Mouse (Mus musculus) ovary, postnatal 14 days (tissue): Measurements from ENCODE around the gene Plcd1.

Source experiments
- DNase-seq: peaks from one replicate; pipeline ENCODE4 v3.0.0; 2022; ENCODE audit warnings: low spot score

Gene Plcd1

DNA sequence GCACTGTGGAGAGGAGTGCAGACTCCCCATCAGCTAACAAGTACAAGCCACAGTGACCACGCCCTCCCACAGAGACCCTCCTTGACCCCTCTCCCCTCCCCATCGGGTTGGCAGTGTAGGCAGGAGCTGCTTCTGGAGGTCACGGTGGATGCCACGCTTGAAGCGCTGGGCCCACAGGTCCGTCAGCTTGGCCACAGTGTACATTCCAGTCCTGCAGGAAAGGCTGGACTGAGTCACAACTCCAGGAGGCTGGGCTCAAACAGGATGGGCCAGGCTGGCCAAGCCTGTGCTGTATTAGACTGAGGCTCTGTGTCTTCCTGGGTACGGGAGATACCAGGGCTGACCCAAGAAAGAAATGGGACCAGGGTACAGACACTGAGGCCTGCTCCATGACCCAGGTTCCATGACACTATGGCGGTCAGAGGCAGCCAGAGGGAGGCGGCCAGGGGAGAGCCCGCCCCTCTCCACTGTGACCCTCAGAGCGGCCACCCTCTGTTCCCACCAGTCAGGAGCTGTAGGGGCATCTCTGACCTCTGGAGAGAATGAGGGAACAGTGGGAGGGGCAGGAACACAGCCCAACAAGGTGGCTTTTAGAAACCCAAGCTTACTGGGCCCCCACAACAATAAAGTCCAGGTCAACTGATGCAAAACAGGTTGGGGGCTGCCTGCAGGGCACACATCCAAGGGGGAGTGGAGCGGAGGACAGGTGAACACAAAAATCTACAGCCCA lies 1.6 kb downstream of the Plcd1 start:
- no peak for DNase-seq

DNA sequence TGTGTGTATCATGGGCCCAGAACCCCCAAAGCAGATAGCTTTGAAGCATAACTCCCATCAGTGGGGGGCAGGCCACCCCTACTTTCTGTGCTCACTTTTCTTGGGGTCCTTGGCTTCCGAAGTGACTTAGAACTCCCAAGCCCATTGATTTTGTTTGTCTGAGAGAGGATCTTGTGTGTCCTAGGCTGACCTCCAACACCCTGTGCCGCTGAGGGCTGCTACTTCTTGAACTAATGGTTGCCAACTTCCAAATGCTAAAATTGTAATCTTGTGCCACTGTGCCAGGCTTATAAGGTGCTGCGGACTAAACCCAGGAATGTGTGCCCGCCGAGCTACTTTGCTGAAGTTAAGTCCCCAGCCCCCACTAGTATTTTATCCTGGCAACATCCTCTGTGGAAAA lies 2.8 kb downstream of the Plcd1 start:
- no peak for DNase-seq

DNA sequence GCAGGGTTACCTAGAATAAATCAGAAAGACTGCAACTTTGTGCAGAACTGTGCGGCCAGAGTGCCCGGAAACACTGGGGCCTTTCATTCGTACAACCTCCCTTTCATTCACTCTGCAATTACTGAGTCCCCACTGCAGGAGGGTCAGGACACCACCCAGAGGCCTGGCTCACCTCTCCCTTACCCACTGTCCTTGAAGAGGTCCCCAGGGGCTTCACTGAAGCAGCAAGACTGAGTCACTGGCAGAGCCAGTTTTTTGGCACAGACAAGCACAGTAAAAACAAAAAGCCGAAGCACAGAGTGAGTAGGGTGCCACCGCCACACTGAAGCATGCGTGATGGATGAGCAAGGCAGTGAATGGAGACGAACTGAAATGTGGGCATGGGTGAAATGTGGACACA lies 3.9 kb downstream of the Plcd1 start:
- no peak for DNase-seq

DNA sequence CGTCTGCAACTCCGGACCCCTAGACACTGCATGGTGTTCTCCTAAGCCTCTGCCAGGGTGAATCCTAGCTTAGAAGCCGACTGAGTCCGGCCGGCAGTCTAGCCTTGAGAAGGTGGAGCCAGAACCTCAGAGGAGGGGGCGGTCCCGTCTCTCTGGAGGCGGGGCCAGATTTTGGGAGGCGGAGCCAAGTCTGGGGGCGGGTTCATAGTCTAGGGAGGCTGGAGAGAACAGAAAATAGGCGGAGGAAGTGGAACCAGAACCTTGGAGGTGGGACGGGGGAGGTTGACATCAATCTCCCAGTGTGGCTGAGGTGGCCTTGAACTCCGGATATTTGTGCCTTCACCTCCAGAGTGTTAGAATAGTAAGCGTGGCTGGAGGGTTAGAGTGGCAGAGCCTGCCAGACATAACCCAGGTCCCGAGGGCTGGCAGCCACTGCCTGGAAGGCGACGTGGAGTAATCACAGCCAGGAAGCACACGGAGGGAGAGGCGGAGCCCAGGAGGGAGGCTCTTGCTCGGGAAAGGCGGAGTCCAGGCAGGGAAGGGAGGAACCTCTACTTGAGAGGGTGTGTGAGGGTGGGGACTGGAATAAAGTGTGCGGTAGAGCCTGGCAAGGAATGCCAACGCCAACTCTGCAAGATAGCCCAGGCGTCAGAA lies 5.0 kb downstream of the Plcd1 start:
- peak; percentile 97 for DNase-seq

DNA sequence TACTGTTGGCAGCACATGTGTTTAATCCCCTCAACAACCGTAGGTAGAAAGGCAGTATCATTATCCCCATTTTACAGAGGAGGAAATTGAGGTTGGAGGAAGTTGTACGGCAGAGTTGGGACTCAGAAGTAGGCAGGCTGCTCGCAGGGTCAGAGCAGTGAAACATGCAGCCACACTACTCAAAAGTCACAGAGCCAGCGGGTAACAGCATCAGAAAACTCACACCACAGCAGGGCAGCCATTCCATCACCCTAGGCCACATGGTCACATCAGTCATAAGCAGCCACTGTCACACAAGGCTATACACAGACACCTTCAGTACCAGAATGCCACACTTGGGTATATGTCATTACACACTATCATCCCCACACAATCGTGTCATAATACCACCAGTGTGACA lies 6.0 kb downstream of the Plcd1 start:
- DNase-seq: no peak

DNA sequence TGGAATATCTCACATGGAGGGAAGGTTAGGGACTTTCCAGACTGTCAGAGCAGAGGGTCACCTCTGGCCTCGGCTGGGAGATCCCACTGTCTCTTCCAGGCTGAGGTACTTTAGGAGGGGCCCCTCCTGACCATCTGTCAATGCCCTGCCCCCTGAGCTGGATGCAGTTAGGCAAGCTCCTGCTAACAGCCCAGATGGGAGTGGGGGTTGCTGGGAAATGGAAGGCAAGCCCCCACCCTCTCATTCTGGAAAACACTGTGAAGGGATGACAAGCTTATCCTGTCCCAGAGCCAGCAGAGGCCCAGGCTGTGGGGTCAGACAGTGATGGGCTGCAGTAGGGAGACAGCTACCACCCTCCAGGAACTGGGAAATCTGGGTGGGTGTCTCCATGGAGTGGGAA lies 6.9 kb downstream of the Plcd1 start:
- DNase-seq: no peak

DNA sequence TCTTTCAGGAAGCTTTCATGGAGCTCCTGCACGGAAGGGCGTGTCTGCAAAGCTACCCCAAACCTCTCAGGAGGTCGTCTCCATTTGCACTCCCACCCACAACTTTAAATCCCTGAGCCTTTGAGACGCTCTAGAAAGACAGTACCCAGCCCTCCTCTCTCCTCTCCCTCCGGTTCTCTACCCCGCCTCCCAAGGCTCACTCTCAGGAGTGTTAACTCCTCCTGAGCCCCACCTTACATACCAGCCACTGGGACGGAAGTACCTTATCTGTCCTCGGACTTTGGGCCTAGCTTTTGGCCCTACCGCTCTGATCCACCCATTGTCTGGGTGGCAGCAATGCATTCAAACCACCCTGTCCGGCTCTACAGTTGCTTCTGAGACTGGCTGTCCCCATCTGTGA lies 9.3 kb downstream of the Plcd1 start:
- DNase-seq: no peak

DNA sequence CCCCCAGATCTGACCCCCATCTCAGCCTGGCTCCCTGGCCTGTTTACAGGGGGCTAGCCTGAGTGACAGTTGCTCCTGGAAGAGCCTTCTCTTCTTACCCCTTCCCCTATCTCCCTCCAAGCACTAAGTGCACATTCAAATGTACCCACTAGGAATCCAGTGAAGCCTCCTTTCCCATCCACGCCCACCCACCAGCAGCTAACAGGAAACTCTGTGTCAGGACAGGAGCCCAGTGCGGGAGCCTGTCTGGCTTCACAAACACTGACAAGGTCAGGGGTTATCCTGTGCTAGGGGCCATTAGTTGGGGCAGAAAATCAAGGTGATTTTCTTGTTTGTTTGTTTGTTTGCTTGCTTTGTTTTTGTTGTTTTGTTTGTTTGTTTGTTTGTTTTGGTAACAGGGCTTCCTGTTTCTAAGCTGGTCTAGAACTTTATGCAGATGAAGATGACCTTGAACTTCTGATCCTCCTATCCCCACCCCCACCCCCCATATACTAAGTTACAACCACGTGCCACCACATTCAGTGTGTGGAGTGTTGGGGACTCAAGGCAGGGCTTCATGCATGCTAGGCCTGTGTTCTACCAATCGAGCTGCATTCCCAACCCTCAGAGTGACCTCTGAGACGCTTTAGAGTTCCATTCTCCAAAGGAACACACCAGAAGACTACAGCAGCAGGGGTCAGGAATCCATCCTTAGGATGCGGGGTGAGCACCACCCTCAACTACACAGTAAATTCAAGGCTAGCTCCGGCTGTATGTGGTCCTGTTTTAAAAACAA lies 10.5 kb downstream of the Plcd1 start:
- no peak for DNase-seq

DNA sequence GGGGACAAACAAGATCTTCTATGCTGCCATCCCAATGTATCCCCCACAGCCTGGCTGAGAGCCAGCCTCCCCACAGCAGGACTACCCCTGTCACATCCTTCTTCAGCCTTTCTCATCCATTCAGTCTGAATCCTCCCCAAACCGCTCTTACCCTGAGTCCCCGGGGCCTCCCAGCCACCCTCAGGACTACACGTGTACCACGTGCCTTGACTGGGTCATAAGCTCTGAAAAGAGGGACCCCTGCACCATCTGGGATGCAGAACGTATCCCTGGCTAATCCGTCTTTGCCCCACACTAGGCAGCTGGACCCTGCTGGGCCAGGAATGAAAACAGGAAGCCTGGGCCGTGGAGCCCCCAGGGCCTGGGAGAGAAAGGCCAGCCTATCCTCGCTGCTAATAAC lies 11.3 kb downstream of the Plcd1 start:
- DNase-seq: no peak

DNA sequence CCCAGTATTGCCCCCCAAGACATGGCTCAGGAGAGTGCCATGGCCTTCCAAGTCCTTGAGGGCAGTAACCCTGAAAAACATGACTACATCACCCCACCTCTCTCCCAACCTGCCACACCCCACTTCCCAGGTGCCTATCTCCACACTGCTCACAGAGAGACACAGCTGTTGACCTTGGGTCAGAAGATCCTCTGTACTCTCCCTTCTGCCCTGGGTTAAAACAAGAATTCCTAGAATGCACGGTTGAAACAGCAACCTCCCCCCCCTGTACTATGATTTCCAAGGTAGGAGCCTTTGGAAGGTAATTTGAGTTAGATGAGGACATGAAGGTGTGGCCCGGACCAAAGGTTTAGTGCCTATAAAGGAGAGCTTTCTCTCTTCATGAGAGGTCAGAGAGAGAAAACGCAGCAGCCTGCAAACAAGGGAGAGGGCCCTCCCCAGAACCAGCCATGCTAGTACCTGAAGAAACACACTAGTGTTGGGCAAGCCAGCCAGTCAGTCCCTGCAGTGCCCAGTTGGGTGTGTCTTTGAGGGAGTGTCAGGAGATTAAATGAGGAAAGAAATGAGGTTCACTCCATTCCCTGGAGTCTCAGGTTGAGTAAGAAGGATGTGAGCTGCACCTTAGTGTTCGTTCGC lies 13.1 kb downstream of the Plcd1 start:
- no peak for DNase-seq

DNA sequence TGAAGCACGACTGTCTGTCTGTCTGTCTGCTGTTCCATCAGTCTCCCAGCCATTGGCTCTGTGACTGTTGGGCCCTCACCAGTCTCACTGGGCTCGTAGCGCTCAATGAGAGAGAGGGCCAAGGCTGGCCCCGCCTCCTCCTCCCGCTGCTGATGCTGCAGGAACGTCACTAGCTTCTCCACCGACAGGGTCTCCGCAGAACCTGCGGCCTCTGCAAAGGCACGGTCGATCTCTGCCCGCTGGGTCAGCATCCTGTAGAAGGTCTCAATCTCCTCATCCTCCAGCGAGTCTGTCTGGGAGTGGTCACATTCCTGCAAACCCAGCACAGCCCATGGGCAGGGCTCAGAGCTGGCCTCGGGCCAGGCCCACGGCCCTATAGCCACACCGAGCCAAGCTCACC lies 17.6 kb downstream of the Plcd1 start:
- no peak for DNase-seq

DNA sequence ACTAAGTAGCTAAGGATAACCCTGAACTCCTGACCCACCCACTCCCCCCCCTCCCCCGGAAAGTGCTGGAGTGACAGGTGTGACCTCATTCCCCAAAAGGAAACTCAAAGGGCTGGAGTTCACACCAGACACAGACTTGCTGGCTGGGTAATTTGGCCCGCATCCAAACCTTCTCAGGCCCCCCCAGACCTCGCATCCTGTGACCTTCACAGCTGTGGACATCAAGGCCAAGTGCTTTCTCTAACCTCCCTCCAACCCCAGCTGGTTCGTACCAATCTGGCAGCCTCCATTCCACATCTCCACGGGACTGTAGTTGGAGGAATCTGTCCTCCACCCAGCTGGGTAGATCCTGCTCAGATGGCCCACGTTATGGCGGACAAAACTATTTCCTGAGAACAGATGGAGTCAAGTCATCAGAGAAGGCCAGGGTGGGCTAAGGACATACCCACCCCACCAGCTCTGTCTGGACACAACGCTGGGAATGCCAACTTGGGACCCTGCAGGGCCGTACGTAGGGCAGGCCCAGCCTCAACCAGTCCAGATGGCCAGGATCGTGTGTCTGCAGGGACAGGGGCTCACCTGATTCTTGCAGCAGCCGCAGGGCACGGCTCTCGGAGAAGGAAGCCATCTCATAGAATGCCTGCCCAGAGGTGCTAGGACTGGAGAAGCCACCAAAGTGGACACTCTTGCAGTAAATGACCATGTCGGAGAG lies 20.0 kb downstream of the Plcd1 start:
- DNase-seq: no peak

DNA sequence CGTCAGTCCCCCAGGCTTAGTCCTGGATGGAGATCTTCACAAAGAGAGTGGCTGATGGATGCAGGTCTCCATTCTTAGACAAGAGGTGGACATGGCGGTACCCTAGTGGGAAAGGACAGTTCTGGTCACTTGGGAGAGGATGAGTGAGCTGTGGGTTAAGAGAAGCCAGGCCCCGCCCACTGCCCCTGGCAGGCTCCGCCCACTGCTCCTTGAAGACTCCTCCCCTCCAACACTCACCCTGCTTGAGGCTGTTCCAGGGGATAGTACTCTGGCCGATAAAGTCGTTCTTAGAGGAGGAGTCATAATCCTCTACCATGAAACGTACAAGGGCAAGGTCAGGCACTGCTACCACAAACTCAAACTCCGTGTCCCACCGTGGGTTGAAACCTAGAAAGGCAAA lies 21.5 kb downstream of the Plcd1 start:
- DNase-seq: no peak

DNA sequence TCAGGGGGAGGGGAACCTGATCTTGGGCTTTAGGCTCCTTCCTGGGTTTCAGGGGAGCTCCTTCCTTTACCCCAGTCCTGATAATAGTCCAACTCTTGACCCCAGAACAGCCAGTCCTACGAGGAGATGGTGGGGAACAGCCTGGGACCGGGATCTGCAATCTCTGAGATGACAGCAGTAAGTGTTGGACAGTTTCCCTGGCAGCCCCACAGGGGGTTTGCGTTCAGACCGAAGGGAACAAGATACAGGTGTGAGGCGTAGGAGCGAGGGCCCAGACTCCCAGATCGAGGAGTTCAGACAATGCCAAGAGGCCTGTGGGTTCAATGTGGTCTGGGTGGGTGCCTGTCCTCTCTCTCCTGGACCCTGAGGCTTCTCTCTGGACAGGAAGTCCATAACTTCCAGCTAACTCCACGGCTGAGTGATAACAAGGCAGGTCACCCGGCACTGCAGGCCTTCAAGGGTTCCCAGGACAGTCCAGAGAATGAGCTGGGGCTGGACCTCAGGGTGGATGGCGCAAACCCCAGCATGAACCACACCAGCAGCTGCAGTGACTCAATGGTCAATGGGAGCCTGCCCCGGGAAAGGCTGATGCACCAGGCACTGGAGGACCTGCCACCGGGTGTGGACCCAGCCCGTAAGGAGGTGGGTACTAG lies 23.0 kb downstream of the Plcd1 start:
- DNase-seq: no peak

DNA sequence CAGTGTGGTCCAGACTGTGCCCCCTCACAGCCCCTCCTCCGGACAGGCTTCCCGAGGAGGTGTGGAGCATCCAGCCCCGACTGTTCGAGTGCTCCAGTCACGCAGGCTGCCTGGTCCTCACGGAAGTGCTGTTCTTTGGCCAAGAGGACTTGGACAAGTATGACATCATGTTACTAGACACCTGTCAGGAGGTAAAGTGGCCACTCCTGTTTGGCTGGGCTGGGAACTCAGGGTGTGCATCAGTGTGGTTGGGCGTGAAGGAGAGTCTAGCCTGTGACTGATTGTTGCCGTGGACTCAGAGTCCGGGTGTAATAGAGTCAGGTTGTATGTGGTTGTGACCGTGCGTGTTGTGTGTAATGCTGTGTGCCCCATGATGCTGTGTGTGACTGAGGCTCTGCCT lies 25.0 kb downstream of the Plcd1 start:
- DNase-seq: no peak

DNA sequence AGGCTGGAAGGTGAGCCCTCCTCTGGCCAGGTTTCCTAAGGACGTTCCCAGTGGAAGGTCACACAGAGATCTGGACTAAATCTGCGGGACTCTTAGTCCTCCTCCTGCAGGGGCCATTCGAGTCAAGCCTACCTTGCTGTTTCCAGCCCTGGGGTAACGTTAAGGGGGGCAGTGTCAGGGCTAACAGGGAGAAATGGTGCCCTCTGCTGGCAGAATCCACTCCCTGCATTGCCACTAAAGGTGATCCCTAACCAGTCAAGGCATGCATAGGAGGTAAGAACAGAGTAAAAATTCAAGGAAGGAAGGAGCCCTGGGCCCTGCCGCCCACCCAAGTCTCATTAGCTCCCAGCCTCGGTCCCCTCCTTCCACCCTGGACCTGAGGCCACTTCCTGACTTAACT lies 25.7 kb downstream of the Plcd1 start:
- DNase-seq: peak; percentile 77

DNA sequence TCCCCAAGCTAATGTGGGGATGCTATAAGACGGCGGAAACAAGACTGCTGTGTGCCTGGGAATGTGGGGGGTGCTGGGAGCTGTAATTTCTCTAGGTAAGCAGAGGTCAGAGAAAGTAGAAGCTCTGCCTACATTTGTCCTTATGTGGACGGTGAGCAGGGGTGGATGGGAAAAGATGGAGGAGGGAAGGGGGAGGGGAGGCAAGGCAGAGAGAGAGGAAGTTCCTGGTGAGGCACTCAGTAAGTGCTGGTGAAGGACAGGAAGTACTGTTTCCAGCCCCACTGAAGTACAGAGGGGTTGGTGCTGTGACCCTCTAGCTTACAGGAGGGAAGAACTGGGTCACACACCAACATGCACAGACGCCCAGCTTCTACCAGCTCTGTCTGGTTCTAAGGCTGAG lies 29.0 kb downstream of the Plcd1 start:
- no peak for DNase-seq

DNA sequence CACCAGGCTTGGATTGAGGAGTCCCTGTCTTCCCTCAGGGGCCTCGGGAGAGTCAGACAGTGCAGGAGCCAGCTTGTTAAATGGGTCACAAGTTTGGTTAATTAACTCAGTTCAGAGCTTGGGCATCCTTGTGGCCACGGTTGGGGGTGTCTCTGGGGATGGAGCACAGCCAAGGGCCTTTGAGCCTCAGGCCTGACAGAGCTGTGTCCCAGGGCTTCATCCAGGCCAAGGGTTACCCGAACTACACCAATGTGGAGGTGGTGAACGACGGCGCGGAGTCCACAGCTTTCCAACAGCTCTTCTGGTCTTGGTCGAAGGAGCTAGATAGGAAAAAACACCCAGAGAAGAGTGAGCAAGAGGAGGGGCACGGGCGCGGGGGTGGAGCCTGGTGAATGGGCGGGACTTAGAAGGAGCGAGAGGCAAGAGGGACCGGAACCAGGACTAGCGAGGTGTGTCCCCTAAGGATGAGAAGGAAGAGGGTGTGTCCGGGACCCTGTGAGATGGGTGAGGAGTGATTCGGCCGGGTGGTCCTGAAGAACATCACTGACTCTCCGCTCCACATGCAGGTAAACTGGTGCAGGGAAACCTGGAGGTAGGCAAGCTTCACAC lies 30.2 kb downstream of the Plcd1 start:
- DNase-seq: no peak

DNA sequence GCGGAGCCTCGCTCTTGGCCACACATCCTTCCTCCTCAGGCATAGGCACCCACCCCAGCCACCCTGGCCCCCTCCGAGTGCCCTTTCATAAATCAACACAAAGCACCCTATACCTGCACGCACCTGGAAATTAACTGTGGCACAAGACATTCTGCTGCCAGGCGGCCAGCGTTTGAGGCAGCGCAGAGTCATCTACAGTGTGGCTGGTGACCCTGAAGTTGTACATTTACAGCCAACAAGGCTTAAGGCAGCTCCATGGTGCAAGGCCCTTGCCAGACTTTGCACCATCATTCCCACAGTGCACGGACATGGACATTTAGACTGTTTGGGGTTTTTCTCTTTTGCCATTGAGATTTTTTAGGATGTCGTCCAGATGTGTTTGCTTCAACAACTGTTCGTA lies 32.6 kb downstream of the Plcd1 start:
- DNase-seq: no peak

DNA sequence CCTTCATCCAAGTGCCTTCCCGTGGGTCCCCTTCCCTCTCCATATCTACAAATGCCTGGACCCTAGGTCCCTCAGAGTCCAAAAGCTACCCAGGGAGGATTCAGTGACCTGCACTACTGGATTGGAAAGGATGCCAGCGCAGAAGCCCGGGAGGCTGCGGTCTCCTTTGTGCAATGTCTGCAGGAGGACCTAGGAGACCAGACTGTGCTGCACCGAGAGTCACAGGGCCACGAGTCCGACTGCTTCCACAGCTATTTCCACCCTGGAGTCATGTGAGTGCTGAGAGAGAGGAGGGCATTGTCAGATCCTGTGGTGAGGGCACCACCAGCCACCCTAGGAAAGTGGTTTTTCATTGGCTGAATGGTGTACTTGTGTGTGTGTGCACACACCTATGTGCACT lies 35.1 kb downstream of the Plcd1 start:
- no peak for DNase-seq

DNA sequence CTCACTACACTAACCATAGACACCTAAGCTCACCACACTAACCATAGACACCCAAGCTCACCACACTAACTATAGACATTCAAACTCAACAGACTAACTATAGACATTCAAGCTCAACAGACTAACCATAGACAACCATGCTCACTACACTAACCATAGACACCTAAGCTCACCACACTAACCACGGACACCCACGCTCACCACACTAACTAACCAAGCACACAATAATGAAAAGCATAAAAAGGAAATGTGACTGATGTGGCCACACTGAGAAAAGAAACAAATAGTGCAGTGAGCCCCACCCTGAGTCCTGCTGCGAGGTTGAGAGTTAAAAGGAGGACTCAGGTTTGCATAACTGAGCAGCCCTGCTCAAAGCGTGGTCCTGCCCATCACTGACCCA lies 38.0 kb downstream of the Plcd1 start:
- DNase-seq: no peak
